Mouse (Mus musculus): ENCODE results near the gene Hspbap1. TPM values are rescaled to one million over a fixed set of nuclear protein-coding genes. Genes with fewer than 3 reads are reported as not detected.

The Hspbap1 gene
- 5.9 and 6.5 TPM in 2 replicates for polyA plus RNA-seq (2012; rRNA removed)

GRCm38 (mm10) chr16:35769878-35770657 is at the start of gene Hspbap1:
Gene Hspbap1, plus strand, starts transcription at chr16:35770375.
- DNase-seq (ENCODE audit: extremely low spot score in 1 of 2, low spot score in 1 of 2), result peak; percentile 77 to 90

- DNase-seq (ENCODE audit: extremely low spot score in 1 of 2, low spot score in 1 of 2), result no peak
Measured at GRCm38 (mm10) chr16:35724561-35724960, 45.6 kb upstream of the Hspbap1 start.

GRCm38 (mm10) chr16:35726601-35727000 is 43.6 kb upstream of the Hspbap1 start:
- DNase-seq (ENCODE audit: extremely low spot score in 1 of 2, low spot score in 1 of 2), result no peak

- no peak for DNase-seq (ENCODE audit: extremely low spot score in 1 of 2, low spot score in 1 of 2)
Measured at GRCm38 (mm10) chr16:35729151-35729738, 40.9 kb upstream of the Hspbap1 start.

DNA sequence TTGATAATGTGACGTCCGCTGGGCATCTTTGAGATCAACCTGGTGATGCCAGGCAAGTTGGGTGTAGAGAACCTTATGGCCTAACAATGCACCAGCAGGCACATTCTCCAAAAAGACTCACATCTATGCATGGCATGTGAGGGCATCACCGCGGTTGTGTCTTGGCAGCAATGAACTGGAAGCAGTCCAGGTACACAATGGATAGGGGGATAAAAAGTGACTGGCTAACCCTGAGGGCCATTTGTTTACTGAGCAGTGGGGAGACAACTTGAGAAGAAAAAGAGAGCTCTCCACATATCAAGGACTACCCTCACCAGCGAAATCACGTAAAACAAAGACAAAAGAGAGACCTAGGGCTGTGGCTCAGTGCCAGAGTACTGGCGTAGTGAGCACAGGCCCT is 38.1 kb upstream of the Hspbap1 start:
- DNase-seq (ENCODE audit: extremely low spot score in 1 of 2, low spot score in 1 of 2), result no peak

- DNase-seq (ENCODE audit: extremely low spot score in 1 of 2, low spot score in 1 of 2), result peak in 1 of 2 experiments; percentile 71
Measured at GRCm38 (mm10) chr16:35734038-35734437, 36.1 kb upstream of the Hspbap1 start.

DNA sequence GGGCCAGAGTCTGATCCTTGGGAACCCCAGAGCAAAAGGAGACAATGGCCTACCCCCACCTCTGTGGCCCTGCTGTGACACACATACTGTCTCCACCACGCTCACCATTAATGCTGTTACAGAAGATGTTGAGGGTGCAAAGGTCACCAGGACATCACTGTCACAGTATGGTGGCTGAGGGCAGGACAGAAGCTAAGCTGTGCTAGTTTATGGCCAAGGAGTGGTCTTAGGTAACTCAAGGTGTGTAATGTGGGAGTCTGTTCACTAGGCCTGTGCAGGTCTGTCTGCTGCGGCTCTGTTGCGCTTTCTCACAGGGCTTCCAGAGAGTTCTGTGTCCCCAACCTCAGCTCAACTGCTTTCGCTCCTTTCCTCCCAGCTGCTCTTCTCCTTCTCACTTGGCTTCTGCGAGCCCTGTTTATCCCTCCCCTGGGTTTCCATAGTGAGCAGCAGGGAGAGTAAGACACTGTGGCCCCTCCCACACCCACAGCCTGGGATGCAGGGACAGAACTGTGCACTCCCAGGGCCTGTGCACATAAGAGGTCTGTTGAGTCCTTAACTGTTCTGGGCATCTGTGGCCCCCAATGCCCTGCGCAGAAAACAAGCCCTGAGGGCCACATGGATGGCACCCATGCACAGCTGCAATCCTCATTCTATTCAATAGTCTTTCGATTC is 31.9 kb upstream of the Hspbap1 start:
- no peak for DNase-seq (ENCODE audit: extremely low spot score in 1 of 2, low spot score in 1 of 2)

- no peak for DNase-seq (ENCODE audit: extremely low spot score in 1 of 2, low spot score in 1 of 2)
Measured at GRCm38 (mm10) chr16:35739548-35739947, 30.6 kb upstream of the Hspbap1 start.

GRCm38 (mm10) chr16:35740357-35740756 is 29.8 kb upstream of the Hspbap1 start:
- no peak for DNase-seq (ENCODE audit: extremely low spot score in 1 of 2, low spot score in 1 of 2)

DNA sequence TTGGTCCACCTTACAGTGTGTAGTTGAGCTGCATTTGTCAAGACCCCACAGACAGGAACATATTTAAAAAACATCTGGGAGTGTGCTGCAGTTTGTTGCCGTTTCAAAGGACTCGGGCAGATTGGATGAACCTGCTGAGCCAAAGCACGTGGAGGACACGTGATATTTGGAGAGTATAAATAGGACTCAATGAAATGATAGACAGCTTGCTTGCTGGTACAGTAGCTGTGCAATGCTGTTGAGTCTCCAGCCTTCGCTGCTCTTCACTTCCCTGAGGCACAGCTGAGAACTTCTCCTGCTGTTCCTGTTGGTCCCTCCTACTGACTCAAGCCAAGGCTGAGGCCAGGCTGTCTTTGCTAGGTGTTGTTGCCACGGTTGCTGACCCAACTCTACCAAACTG is 29.2 kb upstream of the Hspbap1 start:
- no peak for DNase-seq (ENCODE audit: extremely low spot score in 1 of 2, low spot score in 1 of 2)

DNA sequence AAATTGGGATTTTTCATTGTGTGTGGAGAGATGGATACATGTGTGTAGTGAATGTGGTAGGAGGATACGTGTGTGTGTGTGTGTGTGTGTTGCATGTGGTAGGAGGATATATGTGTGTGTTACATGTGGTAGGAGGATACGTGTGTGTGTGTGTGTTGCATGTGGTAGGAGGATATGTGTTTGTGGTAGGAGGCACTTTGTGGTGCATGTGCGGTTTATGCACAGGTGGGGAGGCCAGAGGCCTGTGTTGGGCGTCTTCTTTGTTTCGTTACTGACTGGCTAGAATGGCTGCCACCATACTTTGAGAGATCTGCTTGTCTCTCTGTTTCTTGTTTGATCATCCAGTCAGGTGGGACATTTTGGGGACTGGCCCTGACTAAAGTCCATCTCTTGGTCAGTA is 28.6 kb upstream of the Hspbap1 start:
- DNase-seq (ENCODE audit: extremely low spot score in 1 of 2, low spot score in 1 of 2), result no peak

GRCm38 (mm10) chr16:35742251-35742937 is 27.8 kb upstream of the Hspbap1 start:
- no peak for DNase-seq (ENCODE audit: extremely low spot score in 1 of 2, low spot score in 1 of 2)

- no peak for DNase-seq (ENCODE audit: extremely low spot score in 1 of 2, low spot score in 1 of 2)
Measured at GRCm38 (mm10) chr16:35747417-35748236, 22.5 kb upstream of the Hspbap1 start.

DNA sequence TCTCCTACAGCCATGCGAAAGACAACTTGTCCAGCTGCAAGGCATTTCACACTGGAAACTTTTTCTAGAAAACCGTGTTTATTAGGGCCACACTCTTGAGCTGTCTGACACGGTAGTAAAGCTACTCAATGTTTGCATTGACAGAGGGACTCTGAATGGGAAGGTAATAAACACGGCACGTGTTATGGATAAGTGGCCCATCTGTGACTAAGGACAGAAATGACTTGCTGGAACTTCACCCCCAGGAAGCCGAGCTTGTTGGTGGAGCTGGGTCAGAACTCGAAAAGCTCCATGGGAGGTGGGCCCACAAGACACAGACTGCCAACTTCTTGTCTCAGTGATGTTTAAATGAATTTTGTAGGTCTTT is 22.0 kb upstream of the Hspbap1 start:
- no peak for DNase-seq (ENCODE audit: extremely low spot score in 1 of 2, low spot score in 1 of 2)

GRCm38 (mm10) chr16:35749385-35749784 is 20.8 kb upstream of the Hspbap1 start:
- DNase-seq (ENCODE audit: extremely low spot score in 1 of 2, low spot score in 1 of 2), result no peak

DNA sequence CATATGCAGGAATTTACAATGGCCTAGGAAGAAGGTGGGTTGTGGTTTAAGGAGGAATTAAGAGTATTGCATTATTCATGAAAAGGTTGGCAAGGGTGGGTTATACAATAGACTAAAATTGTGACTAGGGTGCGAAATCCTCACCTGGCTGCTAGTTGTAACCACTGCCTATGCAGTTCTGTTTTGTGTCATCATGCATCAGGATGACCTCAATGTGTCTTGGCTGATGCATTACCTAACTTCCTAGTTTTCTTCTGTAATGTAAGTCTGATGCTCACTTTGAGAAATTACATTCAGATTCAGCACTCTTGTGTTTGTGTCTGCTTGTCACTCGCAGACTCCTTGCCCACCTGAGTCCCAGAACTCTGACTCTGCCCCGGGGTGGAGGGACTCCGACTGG is 18.3 kb upstream of the Hspbap1 start:
- no peak for DNase-seq (ENCODE audit: extremely low spot score in 1 of 2, low spot score in 1 of 2)

DNA sequence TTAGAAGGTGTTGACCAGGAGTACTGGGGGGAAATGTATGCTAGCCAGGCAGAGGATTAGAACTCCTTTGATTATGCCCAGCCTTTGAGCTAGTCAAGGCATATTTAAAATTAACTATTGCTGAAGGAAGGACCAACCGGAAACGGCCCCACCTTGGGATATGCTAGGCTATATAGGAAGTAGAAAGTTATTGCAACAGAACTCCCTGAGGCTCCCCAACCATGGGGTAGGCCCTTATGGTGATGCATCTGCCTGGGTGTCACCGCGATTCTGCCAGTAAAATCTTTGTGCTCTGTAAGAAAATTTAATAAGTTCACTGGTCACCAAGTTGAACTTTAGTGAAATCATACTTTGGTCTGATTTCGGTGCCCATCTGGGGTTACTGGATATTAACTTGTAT is 16.2 kb upstream of the Hspbap1 start:
- no peak for DNase-seq (ENCODE audit: extremely low spot score in 1 of 2, low spot score in 1 of 2)

DNA sequence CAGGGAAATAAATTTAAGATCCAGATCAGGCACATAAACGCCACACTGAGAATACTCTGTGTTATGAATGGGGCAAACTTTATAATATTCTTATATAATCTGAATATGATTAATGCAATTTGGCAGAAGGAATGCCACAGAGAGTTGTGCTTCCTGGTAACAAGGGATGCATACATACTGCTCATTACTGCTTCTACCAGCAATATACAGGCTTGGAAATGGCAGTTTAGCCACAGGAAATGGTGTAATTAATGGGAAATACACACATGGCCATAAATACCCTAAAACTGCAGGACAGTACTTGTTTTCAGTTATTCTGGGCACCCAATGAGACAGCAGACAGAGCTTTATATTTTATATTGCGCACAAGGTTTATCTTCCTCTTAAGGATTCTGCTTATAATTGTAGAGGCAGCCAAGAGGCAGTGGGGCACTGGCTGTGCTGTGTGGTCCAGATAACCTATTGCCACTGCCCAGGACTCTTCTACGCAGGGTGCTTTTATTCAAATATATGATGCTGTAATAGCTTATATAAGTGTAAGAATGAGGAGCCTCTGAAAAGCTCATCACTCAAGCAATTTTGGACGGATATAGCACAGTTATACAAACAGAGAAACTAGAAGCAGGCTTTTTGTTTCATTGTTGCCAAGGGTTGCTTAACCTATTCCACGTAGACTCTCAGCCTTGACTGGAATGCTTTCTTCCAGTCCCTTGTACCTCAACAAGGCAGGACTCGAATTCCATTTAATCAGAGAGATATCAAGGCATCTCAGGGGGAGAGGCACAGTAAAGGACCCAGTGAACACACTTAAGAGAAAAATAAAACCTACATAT is 14.5 kb upstream of the Hspbap1 start:
- DNase-seq (ENCODE audit: extremely low spot score in 1 of 2, low spot score in 1 of 2), result no peak

DNA sequence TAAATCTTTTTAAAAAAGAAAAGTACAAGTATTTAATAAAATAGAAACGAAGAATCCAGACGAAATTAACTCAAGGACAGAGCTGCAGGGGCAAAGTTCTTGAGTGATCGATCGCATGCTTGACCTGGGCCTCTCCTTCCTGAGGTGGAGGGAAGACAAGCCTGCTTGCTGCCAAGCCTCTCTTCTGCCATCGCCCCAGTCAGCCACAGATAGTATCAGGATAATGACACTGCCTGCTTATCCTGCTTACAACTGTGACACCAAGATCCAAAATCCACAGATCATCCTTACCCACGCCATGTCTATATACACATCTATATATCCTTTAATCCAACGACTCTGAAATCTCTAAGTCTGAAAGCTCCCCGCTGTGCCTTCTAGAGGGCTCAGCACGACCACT is 13.5 kb upstream of the Hspbap1 start:
- DNase-seq (ENCODE audit: extremely low spot score in 1 of 2, low spot score in 1 of 2), result no peak

DNA sequence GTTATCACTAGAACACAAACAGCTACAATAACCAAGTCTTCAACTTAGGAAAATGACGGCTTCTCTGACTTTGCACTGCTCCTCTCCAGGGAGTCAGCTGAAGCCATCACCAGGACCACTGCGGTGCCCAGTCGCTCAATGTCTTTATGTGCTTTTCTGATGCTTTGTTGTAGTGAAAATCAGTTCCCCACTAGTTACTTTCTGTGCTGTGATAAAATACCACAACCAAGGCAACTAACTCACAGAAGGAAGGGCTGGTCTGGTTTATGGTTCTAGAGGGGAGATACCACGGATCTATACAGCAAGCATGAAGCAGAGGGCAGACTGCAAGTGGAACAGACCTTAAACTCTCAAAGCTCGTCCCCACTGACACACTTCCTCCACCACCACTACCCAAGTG is 10.8 kb upstream of the Hspbap1 start:
- no peak for DNase-seq (ENCODE audit: extremely low spot score in 1 of 2, low spot score in 1 of 2)

All from frontal cortex, adult 2 months (tissue).